Mouse (Mus musculus) fibroblast of lung, adult 2 months (primary cell): Measurements from ENCODE around the gene Gm47996.
"Not testable (repeated sequence)": the region's sequence is repeated elsewhere in the genome, so short reads cannot be mapped to it uniquely, and the experiment has no call there.

Experiments
- DNase-seq: peaks from one replicate; pipeline ENCODE4 v3.0.0-alpha.2; 2011; ENCODE audit warnings: low read depth

Gm47996 gene

GRCm38 (mm10) chr1:151208493-151208892, 1.4 kb upstream of the Gm47996 start:
- not testable (repeated sequence) for DNase-seq

- DNase-seq, result not testable (repeated sequence)
These were observed 987 bp upstream of the Gm47996 start for GRCm38 (mm10) chr1:151208944-151209343.

GRCm38 (mm10) chr1:151211666-151212065, 1.7 kb downstream of the Gm47996 start:
- not testable (repeated sequence) for DNase-seq

GRCm38 (mm10) chr1:151214862-151215261, 4.9 kb downstream of the Gm47996 start:
- DNase-seq, result no peak

GRCm38 (mm10) chr1:151215985-151216384, 6.1 kb downstream of the Gm47996 start:
- no peak for DNase-seq

GRCm38 (mm10) chr1:151216417-151216816, 6.5 kb downstream of the Gm47996 start:
- no peak for DNase-seq

- DNase-seq, result no peak
These were observed 9.1 kb downstream of the Gm47996 start for GRCm38 (mm10) chr1:151219045-151219444.

GRCm38 (mm10) chr1:151220098-151220497, 10.2 kb downstream of the Gm47996 start:
- no peak for DNase-seq

- no peak for DNase-seq
These were observed 12.8 kb downstream of the Gm47996 start for GRCm38 (mm10) chr1:151222561-151223267.

GRCm38 (mm10) chr1:151223377-151223776, 13.4 kb downstream of the Gm47996 start:
- no peak for DNase-seq

- no peak for DNase-seq
These were observed 14.6 kb downstream of the Gm47996 start for GRCm38 (mm10) chr1:151224536-151224935.

- no peak for DNase-seq
These were observed 17.6 kb downstream of the Gm47996 start for GRCm38 (mm10) chr1:151227506-151227905.

GRCm38 (mm10) chr1:151228320-151228989, 18.5 kb downstream of the Gm47996 start:
- no peak for DNase-seq

- DNase-seq, result no peak
These were observed 22.4 kb downstream of the Gm47996 start for GRCm38 (mm10) chr1:151232346-151232745.

- DNase-seq, result no peak
These were observed 23.8 kb downstream of the Gm47996 start for GRCm38 (mm10) chr1:151233756-151234155.

GRCm38 (mm10) chr1:151235574-151235973, 25.6 kb downstream of the Gm47996 start:
- DNase-seq, result no peak

- DNase-seq, result peak; percentile 93
These were observed 26.4 kb downstream of the Gm47996 start for GRCm38 (mm10) chr1:151236141-151236930.

GRCm38 (mm10) chr1:151237780-151238179, 27.8 kb downstream of the Gm47996 start:
- no peak for DNase-seq

- DNase-seq, result no peak
These were observed 33.4 kb downstream of the Gm47996 start for GRCm38 (mm10) chr1:151243332-151243731.

GRCm38 (mm10) chr1:151244013-151244412, 34.1 kb downstream of the Gm47996 start:
- DNase-seq, result no peak

- DNase-seq, result no peak
These were observed 34.8 kb downstream of the Gm47996 start for GRCm38 (mm10) chr1:151244761-151245160.

- DNase-seq, result no peak
These were observed 35.2 kb downstream of the Gm47996 start for GRCm38 (mm10) chr1:151245165-151245564.

GRCm38 (mm10) chr1:151245846-151246245, 35.9 kb downstream of the Gm47996 start:
- DNase-seq, result no peak
